Mouse (Mus musculus) stomach, postnatal 0 days (tissue): ENCODE measurements around the gene Ndufs7.

Experiments used
- CTCF ChIP-seq: IDR thresholded peaks from 2 replicates; pipeline ENCODE4 v1.5.1; 2016; ENCODE audit warnings: antibody characterized with exemption, low read depth, mild to moderate bottlenecking, moderate library complexity
- EP300 ChIP-seq: optimal IDR thresholded peaks from 2 replicates; pipeline ENCODE3; 2016; ENCODE audit warnings: antibody characterized with exemption

DNA sequence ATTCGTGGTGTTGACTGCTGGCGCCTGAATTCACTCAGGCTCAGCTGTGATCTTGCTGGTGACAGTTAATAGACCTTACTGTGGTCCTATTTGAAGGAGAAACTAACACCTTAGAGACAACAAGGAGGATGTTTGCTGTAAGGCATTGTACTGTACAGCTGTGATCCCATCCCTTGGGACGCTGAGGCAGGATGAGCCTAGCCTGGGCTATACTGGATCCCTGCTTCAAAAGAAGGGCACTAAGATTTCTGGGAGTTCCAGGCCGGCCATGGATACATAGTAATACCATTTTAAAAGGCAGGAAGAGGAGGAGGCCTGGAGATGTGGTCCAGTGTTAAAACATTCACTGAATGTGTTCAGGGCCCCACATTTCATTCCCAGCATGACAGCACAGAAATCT lies 1.7 kb downstream of the Ndufs7 start:
- no peak for TF ChIP-seq EP300
- TF ChIP-seq CTCF, result no peak
